Mouse (Mus musculus) megakaryocyte, adult 5-6 weeks (primary cell): ENCODE measurements around the gene Ttc24. TPM values are rescaled to one million over a fixed set of nuclear protein-coding genes. Genes with fewer than 3 reads are reported as not detected.

Experiments used
- ATAC-seq: 2 replicates; pipeline ENCODE4 v1.8.0; 2016; ENCODE audit warnings: mild to moderate bottlenecking, inconsistent platforms; ENCODE audit not compliant: poor library complexity, severe bottlenecking
- total RNA-seq, 2 experiments: library from RNA; stranded (forward) in 1 of 2; stranded (reverse) in 1 of 2; fragments of 153-499, 151-499 nt in 1 of 2; fragments of 221-1000, 200-1000 nt in 1 of 2; gene quantifications; 2 replicates each; pipeline versions ENCODE4 v1.2.3 to v1.2.4; 2015 to 2017

Ttc24 gene
- total RNA-seq (2015) (not detected in 2 replicates), total RNA-seq (2017) (not detected in 2 replicates)

DNA sequence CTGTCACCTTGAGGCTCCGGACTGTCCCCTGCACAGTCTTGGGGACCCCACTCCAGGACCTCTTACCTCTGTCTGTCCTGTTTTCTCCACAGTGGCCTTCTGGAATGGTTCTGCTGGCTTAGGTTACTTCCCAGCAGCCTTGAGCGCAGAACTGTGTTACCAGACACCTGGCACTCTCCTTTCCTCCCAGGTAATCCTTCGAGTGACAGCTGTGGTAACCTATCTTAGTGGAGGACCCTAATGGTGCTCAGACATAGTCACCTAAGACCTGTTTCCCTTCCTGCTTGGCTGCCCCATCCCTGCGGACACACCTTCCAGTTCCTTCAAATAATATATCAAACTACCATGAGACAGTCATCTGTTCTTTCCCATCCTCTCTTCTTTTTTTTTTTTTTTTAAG lies at the start of gene Ttc24:
Gene Ttc24 (minus strand): TSS at position 101 of the 400 bp plus-strand sequence.
- ATAC-seq: no peak

DNA sequence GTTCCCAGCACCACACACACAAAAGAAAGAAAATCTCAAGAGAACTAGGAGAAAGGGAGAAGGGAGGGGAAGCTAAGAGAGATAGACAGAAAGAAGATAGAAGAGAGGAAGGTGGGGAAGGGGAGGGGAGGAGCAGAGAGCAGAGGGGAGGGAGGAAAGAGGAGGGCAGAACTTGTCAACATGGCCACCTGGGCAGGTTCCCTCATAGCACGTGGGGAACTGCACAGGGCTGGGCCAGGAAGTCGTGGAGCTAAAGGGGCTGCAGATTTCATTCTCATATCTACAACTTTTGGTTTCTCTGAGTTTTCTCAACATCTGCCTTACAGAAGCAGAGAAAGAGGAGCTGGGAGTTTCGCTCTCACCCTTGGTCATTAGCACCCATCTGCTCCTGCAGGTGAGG lies 49.5 kb upstream of the Ttc24 start:
- ATAC-seq: no peak

DNA sequence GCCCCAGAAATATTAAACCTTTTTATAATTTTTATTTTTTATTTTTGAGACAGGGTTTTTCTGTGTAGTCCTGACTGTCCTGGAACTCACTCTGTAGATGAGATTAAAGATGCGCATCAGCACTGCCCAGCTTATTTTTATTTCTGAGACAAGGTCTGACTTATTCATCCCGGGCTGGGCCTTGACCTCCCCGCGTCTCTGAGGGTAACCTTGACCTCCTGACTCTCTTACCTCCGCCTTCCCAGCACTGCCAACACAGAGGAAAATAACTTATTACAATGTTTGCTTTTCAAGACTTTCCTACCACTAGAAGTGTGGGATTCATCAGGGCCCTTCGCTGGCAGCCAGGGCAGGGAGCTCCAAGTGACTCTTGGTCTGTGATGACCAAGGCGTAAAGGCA lies 48.1 kb upstream of the Ttc24 start:
- no peak for ATAC-seq

DNA sequence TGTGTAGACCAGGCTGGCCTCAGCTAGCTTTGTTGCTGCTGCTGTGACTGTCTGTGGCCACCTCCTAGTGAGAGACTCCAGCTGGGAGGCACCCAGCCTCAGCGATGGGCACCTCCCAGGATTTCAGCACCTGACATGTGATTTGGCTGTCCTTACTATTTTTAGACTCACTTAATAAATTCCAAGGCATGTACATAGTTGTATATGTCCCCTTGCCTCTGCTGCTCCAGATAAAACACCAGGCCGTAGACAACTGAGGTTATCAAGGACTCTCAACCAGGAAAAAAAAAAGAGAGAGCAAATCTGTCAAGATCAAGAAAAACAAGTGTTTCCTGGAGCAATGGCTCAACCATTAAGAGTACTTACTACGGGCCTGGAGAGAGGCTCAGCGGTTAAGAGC lies 47.1 kb upstream of the Ttc24 start:
- ATAC-seq: no peak

DNA sequence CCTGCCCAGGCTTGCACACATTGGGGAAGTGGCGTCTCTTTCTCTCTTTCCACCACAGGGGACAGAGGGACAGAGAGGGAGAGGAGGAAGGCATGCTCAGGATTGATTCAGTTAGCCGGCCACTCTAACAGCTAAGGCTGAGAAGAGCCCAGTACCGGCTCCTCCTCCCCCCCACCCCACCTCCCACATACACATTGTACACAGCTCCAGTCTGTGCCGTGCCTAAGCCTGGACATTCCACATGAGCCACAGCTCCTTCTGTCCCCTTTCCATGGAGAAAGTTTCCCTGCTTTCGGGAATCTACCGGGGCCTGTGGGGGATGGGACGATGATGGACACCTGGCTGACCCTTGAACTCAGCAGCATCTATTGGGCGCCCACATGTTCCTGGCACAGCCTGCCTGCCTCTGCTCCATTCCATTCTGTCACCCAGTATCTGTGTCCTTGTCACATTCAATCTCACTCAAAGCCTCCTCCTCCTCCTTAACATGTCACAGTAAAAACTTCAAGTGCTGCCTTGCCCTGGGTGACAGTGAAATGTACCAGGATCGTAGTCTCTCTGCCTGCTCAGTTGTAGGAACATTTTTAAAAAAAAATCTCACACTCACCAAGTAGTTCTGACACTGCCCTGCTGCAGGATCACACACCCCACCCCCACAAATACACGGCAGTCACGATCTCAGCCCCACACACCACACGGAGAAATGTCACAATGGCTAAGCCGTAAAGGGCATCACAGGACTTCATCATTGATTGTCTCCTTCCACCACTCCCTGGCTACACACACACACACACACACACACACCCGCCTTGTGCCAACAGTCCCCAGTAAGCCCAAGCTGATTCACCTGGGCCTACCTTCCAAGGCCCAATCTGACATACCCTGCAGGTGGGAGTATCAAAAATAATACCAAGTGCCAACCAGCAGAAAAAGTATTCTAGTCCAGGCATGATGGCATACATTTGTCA lies 43.3 kb upstream of the Ttc24 start:
- ATAC-seq: no peak

DNA sequence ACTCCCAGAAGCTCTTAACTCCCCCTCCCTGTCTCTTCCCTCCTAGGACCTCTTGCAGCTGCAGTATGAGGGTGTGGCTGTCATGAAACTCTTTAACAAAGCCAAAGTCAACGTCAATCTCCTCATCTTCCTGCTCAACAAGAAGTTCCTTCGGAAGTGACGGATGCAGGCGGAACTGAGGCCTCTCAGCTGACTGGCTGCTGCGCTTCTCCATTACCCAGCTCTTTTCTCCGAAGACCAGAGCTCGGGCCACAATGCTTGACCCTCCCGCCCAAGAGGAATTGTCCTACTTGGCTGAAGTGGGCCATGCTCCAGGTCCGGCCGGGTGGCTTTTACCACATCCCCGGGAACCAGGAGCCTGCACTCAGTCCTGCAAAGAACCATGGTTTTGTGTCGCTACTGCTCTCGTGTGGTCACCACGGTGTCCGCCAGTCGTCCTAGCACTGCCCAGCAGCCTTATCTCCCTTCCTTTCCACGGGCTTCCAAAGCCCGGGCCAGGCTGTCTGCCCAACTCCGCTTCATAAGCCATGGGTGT lies 42.1 kb upstream of the Ttc24 start:
- ATAC-seq: no peak

DNA sequence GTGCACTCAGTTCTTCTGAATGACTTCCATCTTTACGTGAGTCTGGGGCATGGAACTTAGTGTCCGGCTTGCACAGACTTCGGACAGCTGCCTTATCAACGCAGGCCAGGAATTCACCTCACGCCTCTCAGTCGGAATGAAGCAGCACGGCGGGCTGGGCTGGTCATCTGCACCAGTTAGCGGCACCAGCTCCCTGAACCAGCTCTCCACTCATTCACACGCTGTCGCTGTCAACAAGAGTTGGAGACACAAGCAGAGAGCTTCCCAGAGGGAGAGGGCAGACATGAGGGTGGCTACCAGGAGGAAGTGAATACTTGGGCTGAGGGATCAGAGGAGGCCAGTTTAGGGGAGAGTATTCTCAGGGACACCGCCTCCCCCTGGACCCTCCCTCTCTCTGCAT lies 36.3 kb upstream of the Ttc24 start:
- no peak for ATAC-seq

DNA sequence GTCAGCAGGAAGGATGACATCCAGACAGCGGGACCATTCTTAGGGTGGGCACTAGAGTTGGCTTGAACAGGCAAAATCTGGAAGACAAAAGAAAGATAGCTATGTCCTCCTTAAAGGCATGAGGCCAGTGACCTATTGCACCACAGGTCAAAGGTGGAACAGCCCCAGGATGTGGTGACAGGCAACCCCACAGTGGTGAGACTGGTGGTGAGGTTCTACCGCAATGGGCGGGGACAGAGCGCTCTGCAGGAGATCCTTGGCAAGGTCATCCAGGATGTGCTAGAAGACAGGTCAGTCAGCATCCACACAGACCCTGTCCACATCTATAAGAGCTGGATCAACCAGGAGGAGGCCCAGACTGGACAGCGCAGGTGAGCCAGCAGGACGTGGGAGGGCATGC lies 31.0 kb upstream of the Ttc24 start:
- ATAC-seq: peak; percentile 86

DNA sequence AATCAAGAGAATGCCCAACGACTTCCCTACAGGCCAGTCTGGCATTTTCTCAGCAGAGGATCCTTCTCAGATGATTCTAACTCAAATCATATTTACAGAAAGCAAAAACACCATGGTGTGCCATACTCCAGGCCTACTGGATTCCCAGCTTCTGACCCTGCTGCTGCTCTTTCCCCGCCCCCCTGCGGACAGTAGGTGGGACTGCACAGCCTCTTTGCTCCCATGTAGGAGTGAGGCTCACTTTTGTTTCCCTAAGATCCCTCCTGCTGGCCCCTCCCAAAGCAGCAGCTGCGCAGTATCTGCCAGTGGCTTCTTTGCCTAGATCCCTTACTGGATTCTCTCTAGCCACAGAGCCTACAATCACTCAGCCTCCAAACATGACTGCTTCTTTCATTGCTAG lies 28.0 kb upstream of the Ttc24 start:
- no peak for ATAC-seq

DNA sequence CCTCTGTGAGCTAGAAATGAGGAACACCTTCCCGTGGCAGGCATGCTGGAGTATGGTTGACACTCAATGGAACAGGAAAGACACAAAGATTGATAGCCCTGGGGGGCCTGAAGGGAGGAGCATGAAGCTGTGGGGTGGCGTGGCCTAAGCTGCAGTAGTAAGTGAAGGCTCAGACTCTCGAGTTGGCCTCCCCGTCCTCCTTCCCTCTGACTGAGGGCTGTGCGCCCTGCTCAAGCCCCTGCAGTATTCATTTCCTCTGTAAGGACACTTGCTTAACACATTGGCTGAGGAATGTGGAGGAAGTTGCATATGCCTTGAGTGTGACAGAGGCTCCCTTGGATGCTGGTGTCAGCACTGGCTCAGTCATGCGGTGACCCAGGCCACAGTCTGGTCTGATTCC lies 24.5 kb upstream of the Ttc24 start:
- peak; percentile 49 for ATAC-seq

DNA sequence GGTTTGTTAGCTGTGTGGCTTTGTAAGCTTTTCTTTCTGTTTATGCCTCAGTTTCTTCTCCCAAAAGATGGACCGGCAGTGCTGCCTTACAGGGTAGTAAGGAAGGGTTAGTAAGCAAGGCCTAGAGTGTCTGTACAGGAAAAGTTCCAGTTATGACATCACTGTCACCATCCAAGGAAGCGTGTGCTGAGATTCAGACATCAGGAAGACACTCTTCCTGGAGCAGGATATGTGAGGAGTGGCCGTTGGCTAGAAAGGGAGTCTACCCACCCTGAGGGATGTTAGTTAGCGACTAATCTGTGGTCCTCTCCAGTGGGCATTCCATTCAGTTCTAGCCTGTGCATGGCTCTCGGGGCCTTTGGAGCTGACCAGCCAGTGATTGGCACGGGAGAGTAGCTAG lies 24.1 kb upstream of the Ttc24 start:
- ATAC-seq: no peak

DNA sequence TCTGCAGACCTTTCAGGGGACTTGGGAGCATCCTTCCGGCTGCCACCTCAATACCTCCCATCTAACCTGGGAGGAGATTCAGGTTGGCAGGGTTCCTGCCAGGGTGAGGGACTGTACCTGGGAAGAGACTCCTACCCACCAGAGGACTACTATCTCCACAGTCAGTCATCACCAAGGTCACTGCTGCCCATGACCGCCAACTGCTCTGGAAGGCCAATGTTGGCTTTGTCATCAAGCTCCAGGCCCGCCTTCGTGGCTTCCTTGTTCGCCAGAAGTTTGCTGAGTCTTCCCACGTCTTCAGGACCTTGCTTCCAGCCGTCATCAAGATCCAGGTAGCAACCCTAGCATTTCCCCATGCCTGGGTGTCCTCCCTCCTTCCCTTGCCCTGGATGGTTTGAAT lies 23.6 kb upstream of the Ttc24 start:
- no peak for ATAC-seq

DNA sequence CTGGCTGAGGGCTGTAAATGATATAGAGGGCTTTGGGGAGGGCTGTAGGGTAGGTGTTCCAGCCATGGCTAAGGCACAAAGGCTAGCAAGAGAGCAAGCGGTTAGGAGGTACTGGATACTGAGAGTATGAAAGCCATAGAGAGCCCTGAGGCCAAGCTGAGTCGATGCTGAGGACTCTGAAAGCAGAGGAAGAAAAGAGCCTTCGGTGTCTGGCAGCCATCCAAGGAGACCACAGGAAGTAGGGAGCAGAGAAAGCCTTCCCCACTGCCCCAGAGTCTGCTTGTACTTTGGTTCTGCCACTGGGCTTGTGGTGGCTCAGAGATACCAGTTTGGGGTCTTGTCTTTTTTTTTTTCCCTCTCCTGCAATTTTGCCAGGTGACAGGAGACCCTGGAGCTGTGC lies 22.1 kb upstream of the Ttc24 start:
- ATAC-seq: no peak

DNA sequence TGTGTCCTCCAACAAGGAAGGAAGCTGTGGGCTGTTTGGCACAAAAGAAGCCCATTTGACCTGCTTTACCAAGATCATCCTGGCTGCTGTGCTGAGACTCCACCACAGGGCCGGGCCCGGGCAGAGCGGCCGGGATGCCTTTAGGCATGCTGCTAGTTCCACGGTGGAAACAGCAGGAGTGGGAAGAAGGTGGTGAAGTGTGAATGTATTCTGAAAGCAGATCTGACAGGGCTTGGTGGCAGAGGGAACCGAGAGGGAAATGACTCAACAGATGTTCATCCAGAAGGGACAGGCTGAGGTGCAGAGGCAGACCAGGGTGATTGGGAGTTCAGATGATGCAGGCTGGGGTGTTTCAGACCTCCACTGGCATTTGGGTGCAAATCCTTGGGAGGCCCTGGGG lies 19.6 kb upstream of the Ttc24 start:
- ATAC-seq: no peak

DNA sequence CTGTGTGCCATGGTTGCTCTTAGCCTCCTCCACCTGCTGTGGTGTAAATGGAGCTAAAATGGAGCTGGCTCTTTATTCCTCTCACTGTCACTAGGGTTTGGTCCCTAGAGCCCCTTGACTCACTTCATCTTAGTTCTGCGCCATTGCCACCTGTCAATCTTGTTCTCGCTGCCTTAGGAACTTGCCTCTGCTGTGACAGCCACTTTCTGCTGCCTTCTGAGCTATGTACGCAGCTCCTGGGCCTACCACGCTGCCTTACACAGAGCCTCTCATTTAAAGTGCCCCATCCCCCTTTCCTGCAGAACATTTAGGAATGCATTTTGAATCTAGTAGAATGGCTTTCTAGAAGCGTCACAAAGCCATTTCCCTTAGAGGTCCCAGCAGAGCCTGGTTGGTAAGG lies 16.0 kb upstream of the Ttc24 start:
- ATAC-seq: no peak

DNA sequence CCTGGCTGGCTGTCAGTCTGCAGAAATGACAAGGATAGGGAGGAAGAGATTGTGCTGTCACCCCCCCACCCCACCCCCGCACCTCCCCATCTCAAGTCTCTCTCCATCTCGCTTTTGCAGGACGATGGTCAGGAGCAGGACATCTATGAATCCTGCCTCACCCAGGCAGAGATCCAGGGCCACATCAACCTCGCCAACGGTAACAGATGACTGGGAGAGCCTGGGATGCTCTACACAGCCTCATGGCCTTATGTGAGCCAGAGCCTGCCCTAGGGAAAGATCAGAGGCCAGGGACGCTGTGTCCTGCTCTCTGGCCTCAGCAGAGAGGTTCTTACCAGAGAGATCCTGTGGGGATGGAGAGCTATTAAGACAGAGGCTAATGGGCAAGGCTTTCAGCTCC lies 12.5 kb upstream of the Ttc24 start:
- no peak for ATAC-seq

DNA sequence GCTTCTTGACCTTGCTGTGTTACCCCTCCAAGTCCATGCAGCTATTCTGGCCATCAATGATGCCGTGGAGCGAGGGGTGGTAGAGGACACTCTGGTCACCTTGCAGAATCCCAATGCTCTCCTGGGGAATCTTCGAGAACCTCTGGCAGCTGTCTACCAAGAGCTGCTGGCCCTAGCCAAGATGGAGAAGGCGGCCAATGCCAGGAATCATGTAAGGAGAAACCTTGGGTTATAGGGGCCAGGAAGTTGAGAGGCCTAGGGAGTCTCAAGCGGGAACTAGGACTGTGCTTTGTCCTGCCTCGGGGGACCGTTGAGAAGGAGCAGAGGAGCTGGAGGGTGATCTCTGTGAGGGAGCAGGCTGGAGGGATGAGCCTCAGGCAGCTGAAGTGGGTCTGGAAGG lies 12.0 kb upstream of the Ttc24 start:
- ATAC-seq: no peak

DNA sequence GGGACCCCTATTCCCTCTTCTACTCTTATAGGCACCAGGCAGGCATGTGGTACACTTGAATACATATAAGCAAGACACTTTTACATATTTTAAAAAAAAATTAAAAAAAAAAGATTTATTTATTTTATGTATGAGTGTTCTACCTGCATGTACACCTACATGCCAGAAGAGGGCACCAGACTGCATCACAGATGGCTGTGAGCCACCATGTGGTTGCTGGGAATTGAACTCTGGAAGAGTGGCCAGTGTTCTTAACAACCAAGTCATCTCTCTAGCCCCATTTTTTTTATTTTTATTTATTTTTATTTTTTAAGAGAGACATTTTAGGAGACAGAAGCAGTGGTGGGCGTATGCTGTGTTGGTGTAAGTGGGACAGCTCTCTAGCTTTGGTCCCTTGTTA lies 9.6 kb upstream of the Ttc24 start:
- no peak for ATAC-seq

DNA sequence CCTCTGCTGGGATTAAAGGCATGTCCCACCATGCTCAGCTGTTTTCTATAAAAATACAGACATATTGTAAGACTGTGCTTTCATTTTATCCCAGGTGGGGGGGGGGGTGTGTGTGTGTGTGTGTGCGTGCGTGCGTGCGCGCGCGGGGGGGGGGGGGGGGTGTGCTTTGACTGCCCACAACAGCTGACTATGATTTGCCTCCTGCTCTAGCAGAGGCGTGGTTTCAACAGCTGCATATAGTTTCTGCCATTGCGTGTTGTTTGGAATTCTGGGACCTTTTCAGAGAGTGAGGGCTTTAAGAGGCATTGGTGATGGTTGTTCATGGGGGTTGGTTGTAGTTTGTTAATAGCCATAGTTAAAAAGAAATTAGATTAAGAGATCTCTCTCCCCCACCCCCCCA lies 7.4 kb upstream of the Ttc24 start:
- no peak for ATAC-seq

DNA sequence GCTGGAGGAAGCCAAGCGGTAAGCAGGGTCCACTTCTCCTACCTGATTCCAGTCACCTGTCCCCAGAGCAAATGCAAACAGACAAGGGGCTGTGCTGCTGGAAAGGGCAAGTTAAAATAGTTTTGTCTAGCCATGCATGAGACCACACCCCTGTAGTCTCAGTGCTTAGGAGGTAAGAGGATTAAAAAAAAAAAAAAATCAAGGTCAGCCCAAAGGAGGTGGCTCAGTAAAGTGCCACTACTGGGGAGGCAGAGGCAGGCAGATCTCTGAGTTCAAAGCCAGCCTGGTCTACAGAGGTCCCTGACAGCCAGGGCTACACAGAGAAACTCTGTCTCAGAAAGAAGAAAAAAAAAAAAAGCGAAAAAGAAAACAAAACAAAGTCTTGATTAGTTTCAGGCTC lies 5.9 kb upstream of the Ttc24 start:
- no peak for ATAC-seq

DNA sequence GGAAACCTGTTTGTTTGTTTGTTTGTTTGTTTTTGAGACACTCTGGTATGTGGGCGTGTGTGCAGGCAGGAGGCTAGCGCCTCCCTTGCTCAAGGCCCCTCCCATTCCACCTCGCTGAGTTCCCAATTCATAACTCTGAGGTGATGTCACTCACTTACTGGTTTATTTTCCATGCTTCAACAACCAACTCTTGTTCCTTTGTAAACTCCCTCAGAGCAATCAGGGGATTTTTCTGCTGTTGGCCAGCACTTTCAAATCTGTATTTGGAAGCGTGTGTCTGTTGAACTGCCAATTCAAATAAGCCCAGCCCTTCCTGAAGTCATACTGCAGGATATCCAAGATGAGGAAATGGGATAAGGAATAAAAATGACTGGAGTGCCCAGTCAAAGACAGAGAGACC lies 4.6 kb upstream of the Ttc24 start:
- peak; percentile 48 for ATAC-seq

DNA sequence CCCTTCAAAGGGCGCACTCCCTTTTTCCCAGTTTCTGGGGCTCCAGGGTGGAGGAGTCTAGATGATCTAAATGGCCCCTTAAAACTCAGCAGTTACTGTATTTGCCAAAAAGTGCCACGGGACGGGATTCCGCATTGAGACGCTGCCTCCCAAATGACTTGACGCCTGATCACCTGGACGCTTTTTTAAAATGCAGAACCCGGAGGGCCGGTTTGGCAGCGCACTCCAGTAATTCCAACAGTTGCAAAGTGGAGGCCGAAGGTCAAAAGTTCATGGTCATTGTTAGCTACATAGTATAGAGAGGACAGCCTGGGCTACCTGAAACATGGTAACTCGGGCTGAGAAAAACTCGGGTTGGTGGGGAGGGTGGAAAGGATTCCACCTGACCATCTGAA lies 4.1 kb upstream of the Ttc24 start:
- ATAC-seq: no peak
